Mouse (Mus musculus): ENCODE data around the gene Fau.

Fau gene

DNA sequence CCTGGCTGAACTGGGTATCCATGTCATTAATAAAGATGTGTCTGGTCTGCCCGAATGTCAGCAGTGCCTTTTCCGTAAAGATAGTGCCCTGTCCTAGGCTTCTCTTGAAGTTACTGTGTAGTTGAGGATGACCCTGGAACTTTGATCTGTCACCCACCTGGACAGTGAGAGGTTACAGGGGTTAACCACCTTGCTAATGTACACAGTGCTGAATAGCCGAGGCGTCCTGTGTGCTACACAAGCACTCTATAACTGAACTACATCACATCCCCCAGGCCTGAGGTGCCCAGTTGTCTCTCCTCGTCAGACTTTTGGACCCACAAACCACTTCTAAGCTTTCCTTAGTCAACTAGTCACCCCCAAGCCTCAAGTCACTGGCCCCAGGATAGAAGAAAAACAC is 4.8 kb downstream of the Fau start:
- H3K36me3 ChIP-seq (ENCODE audit: insufficient read depth, low read length): peaks cover 57% of the 10 kb centered on the region
- H3K4me3 ChIP-seq (replicated peaks; ENCODE audit: low read length): peak overlapping the region; percentile 92
- TF ChIP-seq CTCF (conservative IDR thresholded peaks at IDR 0.05; ENCODE audit: low read length) (no peak), POU5F1 (IDR thresholded peaks at IDR 0.05; ENCODE audit: borderline replicate concordance, low read length) (no peak), NANOG (IDR thresholded peaks at IDR 0.05; ENCODE audit: borderline replicate concordance, low read length) (no peak)
- H3K9me3 ChIP-seq (ENCODE audit: low read length): no peaks in the 10 kb centered on the region
- no peaks in the 10 kb centered on the region for H3K27me3 ChIP-seq (ENCODE audit: insufficient read depth, low read length)
- H3K4me1 ChIP-seq (replicated peaks; ENCODE audit: low read depth, low read length): peaks cover 50% of the 10 kb centered on the region

GRCm38 (mm10) chr19:6063081-6063480 is 5.4 kb downstream of the Fau start:
- no peaks in the 10 kb centered on the region for H3K9me3 ChIP-seq (ENCODE audit: low read length)
- no peak overlapping the region; the same call in 1 of the 2 replicates for H3K4me3 ChIP-seq (replicated peaks; ENCODE audit: low read length)
- peaks cover 55% of the 10 kb centered on the region for H3K4me1 ChIP-seq (replicated peaks; ENCODE audit: low read depth, low read length)
- no peaks in the 10 kb centered on the region for H3K27me3 ChIP-seq (ENCODE audit: insufficient read depth, low read length)
- H3K36me3 ChIP-seq (ENCODE audit: insufficient read depth, low read length): peaks cover 56% of the 10 kb centered on the region
- TF ChIP-seq NANOG (IDR thresholded peaks at IDR 0.05; ENCODE audit: borderline replicate concordance, low read length) (no peak), CTCF (conservative IDR thresholded peaks at IDR 0.05; ENCODE audit: low read length) (no peak)

DNA sequence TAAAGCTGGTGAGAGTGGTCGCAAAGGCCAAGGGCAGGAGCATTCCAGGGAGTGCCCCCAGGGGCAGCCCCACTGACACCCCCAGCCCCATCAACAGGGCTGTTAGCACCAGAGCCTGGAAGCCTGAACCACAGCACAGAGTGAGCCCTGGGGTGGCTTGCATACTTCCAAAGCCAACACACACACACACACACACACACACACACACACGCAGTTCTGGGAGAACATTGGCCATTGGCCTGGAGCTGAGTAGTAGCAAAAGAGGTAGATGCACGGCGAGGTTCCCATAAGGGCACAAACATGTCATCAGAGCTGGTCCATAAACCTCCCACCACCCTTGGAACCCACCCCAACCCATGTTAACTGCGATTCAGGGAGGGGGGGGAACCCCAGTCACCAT is 8.9 kb downstream of the Fau start:
- Histone ChIP-seq H3K9me3 (ENCODE audit: low read length) (no peaks in the 10 kb centered on the region), H3K27me3 (ENCODE audit: insufficient read depth, low read length) (no peaks in the 10 kb centered on the region), H3K4me3 (replicated peaks; ENCODE audit: low read length) (peak overlapping the region; percentile 86), H3K36me3 (ENCODE audit: insufficient read depth, low read length) (peaks cover 50% of the 10 kb centered on the region), H3K4me1 (replicated peaks; ENCODE audit: low read depth, low read length) (peaks cover 75% of the 10 kb centered on the region)
- no peak for TF ChIP-seq POU5F1 (IDR thresholded peaks at IDR 0.05; ENCODE audit: borderline replicate concordance, low read length)
- TF ChIP-seq NANOG (IDR thresholded peaks at IDR 0.05; ENCODE audit: borderline replicate concordance, low read length): no peak
- TF ChIP-seq CTCF (conservative IDR thresholded peaks at IDR 0.05; ENCODE audit: low read length): no peak

GRCm38 (mm10) chr19:6067011-6067723 is 9.5 kb downstream of the Fau start:
- TF ChIP-seq CTCF (conservative IDR thresholded peaks at IDR 0.05; ENCODE audit: low read length) (peak; percentile 78), POU5F1 (IDR thresholded peaks at IDR 0.05; ENCODE audit: borderline replicate concordance, low read length) (no peak)
- no peaks in the 10 kb centered on the region for H3K9me3 ChIP-seq (ENCODE audit: low read length)
- peaks cover 76% of the 10 kb centered on the region for H3K4me1 ChIP-seq (replicated peaks; ENCODE audit: low read depth, low read length)
- H3K36me3 ChIP-seq (ENCODE audit: insufficient read depth, low read length): peaks cover 48% of the 10 kb centered on the region
- H3K27me3 ChIP-seq (ENCODE audit: insufficient read depth, low read length): no peaks in the 10 kb centered on the region
- peak overlapping the region; percentile 86 for H3K4me3 ChIP-seq (replicated peaks; ENCODE audit: low read length)

- no peak for TF ChIP-seq NANOG (IDR thresholded peaks at IDR 0.05; ENCODE audit: borderline replicate concordance, low read length)
- TF ChIP-seq POU5F1 (IDR thresholded peaks at IDR 0.05; ENCODE audit: borderline replicate concordance, low read length): no peak
- no peak for TF ChIP-seq CTCF (conservative IDR thresholded peaks at IDR 0.05; ENCODE audit: low read length)
- H3K36me3 ChIP-seq (ENCODE audit: insufficient read depth, low read length): peaks cover 46% of the 10 kb centered on the region
- peak within 1 kb of the TSS; percentile 86 for H3K4me3 ChIP-seq (replicated peaks; ENCODE audit: low read length)
- no peaks in the 10 kb centered on the region for H3K9me3 ChIP-seq (ENCODE audit: low read length)
- peaks cover 75% of the 10 kb centered on the region for H3K4me1 ChIP-seq (replicated peaks; ENCODE audit: low read depth, low read length)
- H3K27me3 ChIP-seq (ENCODE audit: insufficient read depth, low read length): no peaks in the 10 kb centered on the region
These were observed 10.2 kb downstream of the Fau start, which contains the start of gene Tm7sf2 for GRCm38 (mm10) chr19:6067724-6068415. Tm7sf2 (minus strand) TSS chr19:6068373.

- H3K27me3 ChIP-seq (ENCODE audit: insufficient read depth, low read length): no peaks in the 10 kb centered on the region
- H3K36me3 ChIP-seq (ENCODE audit: insufficient read depth, low read length): peaks cover 44% of the 10 kb centered on the region
- H3K4me1 ChIP-seq (replicated peaks; ENCODE audit: low read depth, low read length): peaks cover 66% of the 10 kb centered on the region
- no peak for TF ChIP-seq NANOG (IDR thresholded peaks at IDR 0.05; ENCODE audit: borderline replicate concordance, low read length)
- no peak for TF ChIP-seq CTCF (conservative IDR thresholded peaks at IDR 0.05; ENCODE audit: low read length)
- TF ChIP-seq POU5F1 (IDR thresholded peaks at IDR 0.05; ENCODE audit: borderline replicate concordance, low read length): no peak
- no peaks in the 10 kb centered on the region for H3K9me3 ChIP-seq (ENCODE audit: low read length)
- no peak overlapping the region for H3K4me3 ChIP-seq (replicated peaks; ENCODE audit: low read length)
These were observed 11.3 kb downstream of the Fau start for GRCm38 (mm10) chr19:6068951-6069350.

DNA sequence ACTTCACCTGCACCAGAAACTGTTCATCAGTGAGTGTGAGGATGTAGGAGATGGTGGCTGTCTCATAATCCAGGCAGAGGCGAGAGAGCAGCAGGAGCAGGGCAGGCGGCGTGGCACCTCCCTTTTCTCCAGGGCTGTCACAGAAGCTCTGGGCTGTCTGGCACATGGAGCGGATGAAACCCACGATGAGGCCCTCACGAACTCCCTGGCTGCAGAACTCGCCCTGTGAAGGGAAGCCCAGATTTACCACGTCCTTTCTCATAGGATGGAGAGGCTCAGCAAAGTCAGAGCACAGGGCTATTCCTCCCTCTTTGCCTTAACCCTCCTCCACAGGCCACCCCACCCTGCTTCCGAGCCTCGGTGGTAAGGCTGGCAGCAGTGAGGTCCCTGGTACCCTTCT is 12.2 kb downstream of the Fau start:
- H3K36me3 ChIP-seq (ENCODE audit: insufficient read depth, low read length): peaks cover 50% of the 10 kb centered on the region

DNA sequence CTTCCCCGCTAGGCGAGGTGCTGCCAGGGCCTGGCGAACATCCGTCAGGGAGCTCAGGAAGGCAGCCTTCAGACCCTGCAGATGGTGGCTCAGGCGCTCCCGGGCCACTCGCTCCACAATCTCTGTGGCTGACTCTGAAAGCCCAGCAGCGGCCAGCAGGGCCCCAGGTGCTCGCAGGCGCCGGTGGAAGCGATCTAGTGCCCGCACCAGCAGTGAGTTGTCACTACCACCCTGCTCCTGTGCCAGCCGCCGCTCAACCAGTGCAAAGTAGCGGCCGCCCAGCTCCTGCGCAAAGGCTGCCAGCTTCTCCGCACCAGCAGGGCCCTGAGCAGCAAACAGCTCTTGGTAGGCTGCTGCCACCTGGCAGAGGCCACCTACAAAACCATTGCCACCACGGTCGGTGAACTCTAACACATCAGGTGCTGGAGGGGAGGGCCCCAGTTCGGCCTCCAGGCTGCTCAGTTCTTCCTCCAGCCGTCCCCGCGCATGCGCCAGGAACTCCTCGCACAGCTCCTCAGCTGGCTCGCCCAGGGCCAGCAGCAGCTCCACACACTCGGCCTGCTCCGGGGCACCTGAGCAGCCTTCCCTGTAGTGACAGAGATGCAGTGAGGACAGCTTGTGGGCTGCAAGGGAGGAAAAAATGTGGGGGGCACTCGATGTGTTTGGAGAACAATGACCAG is 13.1 kb downstream of the Fau start:
- Histone ChIP-seq H3K27me3 (ENCODE audit: insufficient read depth, low read length) (no peaks in the 10 kb centered on the region), H3K4me1 (replicated peaks; ENCODE audit: low read depth, low read length) (peaks cover 62% of the 10 kb centered on the region), H3K36me3 (ENCODE audit: insufficient read depth, low read length) (peaks cover 54% of the 10 kb centered on the region), H3K9me3 (ENCODE audit: low read length) (no peaks in the 10 kb centered on the region), H3K4me3 (replicated peaks; ENCODE audit: low read length) (peak overlapping the region; percentile 79)
- no peak for TF ChIP-seq NANOG (IDR thresholded peaks at IDR 0.05; ENCODE audit: borderline replicate concordance, low read length)
- TF ChIP-seq CTCF (conservative IDR thresholded peaks at IDR 0.05; ENCODE audit: low read length): no peak
- TF ChIP-seq POU5F1 (IDR thresholded peaks at IDR 0.05; ENCODE audit: borderline replicate concordance, low read length): no peak

More for the DNA sequence above, 12.2 kb downstream of the Fau start:
- no peaks in the 10 kb centered on the region for H3K9me3 ChIP-seq (ENCODE audit: low read length)
- H3K4me1 ChIP-seq (replicated peaks; ENCODE audit: low read depth, low read length): peaks cover 62% of the 10 kb centered on the region
- no peak for TF ChIP-seq CTCF (conservative IDR thresholded peaks at IDR 0.05; ENCODE audit: low read length)
- TF ChIP-seq POU5F1 (IDR thresholded peaks at IDR 0.05; ENCODE audit: borderline replicate concordance, low read length): no peak
- no peak for TF ChIP-seq NANOG (IDR thresholded peaks at IDR 0.05; ENCODE audit: borderline replicate concordance, low read length)
- peak overlapping the region; percentile 79; the same call in 1 of the 2 replicates for H3K4me3 ChIP-seq (replicated peaks; ENCODE audit: low read length)
- no peaks in the 10 kb centered on the region for H3K27me3 ChIP-seq (ENCODE audit: insufficient read depth, low read length)

Data from E14TG2a.4 (cell line).